Mouse (Mus musculus): ENCODE results near the gene Mybl2.

Gene Mybl2

DNA sequence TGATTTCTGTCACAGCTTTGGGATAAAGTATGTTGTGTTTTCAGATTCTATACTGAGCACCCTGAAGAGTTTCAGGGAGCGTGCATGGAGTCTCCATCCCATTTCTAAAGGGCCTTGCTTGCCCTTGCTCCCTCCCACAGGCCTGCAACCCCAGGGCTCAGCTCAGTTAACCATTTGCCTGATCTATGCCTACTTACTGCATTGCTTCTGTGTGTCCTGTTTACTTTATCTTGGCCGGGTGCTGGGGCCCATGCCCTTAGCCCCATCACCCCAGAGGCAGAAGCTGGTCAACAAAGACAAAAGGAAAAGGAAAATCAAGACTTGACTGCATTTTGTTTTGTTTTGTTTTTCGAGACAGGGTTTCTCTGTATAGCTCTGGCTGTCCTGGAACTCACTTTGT lies 17.1 kb downstream of the Mybl2 start:
- no peak for DNase-seq (ENCODE audit: low spot score in 2 of 2)

DNA sequence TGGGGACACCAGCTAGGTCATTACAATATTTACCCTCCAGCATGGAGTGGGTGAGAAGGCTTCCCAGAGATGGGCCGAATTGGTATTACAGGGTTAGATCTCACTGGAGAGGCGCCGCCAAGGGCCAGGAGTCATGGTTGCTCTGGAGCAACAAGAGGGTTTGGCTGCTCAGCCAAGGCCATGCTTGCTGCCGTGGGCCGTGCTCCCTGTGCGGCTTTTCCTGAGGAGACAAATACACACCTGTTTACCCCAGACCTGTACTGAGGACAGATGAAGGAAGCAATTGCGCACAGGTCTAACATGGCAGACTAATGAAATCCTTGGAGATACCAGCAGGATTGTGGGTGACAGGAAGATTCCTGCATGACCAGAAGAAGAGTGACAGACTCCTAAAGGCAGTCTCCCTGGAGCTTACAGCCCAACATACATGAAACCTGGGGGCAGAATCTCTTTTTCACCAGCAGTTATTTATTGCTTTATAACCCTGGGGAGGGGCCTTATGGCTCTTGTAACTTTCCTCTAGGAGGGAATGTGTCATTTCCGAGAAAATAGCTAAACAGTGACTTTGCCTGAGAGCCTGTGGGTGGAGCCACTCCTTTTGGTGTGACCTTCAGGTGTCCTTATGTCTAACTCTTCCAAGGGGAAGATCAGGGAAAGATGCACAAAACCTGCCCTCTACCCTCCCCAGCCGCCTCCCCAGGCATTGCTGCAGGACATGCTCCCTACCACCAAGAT lies 18.7 kb downstream of the Mybl2 start:
- DNase-seq (ENCODE audit: low spot score in 2 of 2): no peak

- no peak for DNase-seq (ENCODE audit: low spot score in 2 of 2)
These were observed 19.5 kb downstream of the Mybl2 start for GRCm38 (mm10) chr2:163074006-163074405.

GRCm38 (mm10) chr2:163074808-163075207 lies 20.3 kb downstream of the Mybl2 start:
- no peak for DNase-seq (ENCODE audit: low spot score in 2 of 2)

GRCm38 (mm10) chr2:163075234-163075633 lies 20.7 kb downstream of the Mybl2 start:
- no peak for DNase-seq (ENCODE audit: low spot score in 2 of 2)

- DNase-seq (ENCODE audit: low spot score in 2 of 2): no peak
These were observed 24.6 kb downstream of the Mybl2 start for GRCm38 (mm10) chr2:163079041-163079440.

GRCm38 (mm10) chr2:163082591-163082990 lies 28.1 kb downstream of the Mybl2 start:
- no peak for DNase-seq (ENCODE audit: low spot score in 2 of 2)

GRCm38 (mm10) chr2:163084519-163084918 lies 30.0 kb downstream of the Mybl2 start:
- DNase-seq (ENCODE audit: low spot score in 2 of 2): no peak

GRCm38 (mm10) chr2:163085047-163085446 lies 30.6 kb downstream of the Mybl2 start:
- no peak for DNase-seq (ENCODE audit: low spot score in 2 of 2)

DNA sequence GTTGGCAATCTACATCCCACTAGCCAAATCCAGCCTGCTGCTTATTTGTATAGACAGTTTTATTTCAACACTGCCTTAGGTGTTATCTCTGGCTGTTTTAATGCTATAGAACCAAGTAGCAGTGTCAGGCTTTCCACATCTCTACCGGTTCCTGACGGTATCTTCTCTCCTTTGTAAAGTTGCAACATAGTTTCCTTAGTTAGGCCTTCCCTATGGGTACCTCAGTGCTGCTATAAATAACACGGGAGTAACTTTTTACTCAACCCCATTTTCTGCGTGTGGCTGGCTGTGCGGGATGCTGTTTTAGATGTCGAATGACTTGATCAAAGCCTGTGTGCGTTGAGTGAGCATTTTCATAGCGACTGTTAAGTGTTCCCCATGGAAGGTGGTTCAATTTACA lies 32.1 kb downstream of the Mybl2 start:
- no peak for DNase-seq (ENCODE audit: low spot score in 2 of 2)

GRCm38 (mm10) chr2:163087728-163088127 lies 33.2 kb downstream of the Mybl2 start, which contains the start of gene Gtsf1l:
Gene Gtsf1l (minus strand): TSS chr2:163087855.
- DNase-seq (ENCODE audit: low spot score in 2 of 2): no peak

- no peak for DNase-seq (ENCODE audit: low spot score in 2 of 2)
These were observed 35.1 kb downstream of the Mybl2 start for GRCm38 (mm10) chr2:163089475-163090123.

- no peak for DNase-seq (ENCODE audit: low spot score in 2 of 2)
These were observed 40.4 kb downstream of the Mybl2 start for GRCm38 (mm10) chr2:163094909-163095308.

DNA sequence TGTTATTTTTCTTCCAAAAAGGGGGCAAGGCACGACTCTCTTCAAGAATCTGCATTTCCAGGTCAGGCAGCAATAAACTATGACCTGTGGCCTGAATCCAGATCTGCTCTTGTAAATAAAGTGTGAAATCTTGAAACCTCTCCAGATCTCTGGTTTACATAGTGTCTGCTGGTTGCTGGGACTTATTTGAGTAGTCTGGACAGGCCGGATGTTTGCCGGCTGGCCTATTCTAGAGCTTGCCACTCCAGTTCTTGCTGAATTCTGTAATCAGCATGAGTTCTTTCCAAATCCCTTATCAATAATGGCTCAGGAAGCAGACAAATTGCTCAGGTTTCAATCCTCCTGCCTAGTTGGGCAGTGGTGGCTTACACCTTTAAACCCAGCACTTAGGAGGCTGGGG lies 41.3 kb downstream of the Mybl2 start:
- DNase-seq (ENCODE audit: low spot score in 2 of 2): no peak

DNA sequence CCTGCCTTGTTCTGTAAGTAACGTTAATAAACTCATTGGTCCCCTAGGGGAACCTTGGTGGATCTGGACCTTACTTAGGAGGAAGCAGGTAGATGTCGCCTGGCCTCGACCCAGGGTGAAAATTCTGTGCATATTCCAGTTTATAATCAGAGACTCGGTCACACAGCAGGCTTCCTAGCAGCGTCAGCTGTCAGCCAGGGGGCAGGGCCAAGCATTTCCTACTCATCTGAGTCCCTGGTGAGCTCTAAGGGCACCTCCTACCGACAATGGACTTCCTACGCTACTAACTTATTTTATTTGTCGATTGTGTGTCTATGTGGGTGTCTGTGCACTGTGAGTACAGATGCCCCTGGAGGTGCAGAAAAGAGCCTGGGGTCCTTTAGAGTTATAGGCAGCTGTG lies 45.4 kb downstream of the Mybl2 start:
- DNase-seq (ENCODE audit: low spot score in 2 of 2): no peak

DNA sequence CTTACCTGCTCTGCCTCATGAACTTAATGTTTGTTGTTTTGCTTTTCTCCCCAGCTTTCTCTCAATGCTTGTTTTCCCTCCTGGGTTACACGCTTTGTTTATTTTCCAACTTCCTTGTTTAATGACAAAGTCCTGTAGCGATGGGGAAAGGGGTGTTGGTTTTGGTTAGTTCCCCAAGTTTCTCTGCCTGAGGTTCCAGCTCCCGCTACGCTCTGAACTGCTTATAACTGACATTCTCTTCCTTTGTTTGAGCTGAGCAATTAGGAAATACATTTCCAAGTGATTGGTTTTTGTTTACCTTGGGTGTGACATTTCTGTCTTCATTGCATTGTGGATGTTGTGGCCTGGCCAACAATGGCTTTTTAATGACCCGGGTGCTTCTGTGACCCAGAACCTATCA lies 46.1 kb downstream of the Mybl2 start:
- DNase-seq (ENCODE audit: low spot score in 2 of 2): no peak

- peak; percentile 14 to 36 for DNase-seq (ENCODE audit: low spot score in 2 of 2)
These were observed 47.2 kb downstream of the Mybl2 start for GRCm38 (mm10) chr2:163101646-163102203.

- no peak for DNase-seq (ENCODE audit: low spot score in 2 of 2)
These were observed 47.7 kb downstream of the Mybl2 start for GRCm38 (mm10) chr2:163102216-163102615.

DNA sequence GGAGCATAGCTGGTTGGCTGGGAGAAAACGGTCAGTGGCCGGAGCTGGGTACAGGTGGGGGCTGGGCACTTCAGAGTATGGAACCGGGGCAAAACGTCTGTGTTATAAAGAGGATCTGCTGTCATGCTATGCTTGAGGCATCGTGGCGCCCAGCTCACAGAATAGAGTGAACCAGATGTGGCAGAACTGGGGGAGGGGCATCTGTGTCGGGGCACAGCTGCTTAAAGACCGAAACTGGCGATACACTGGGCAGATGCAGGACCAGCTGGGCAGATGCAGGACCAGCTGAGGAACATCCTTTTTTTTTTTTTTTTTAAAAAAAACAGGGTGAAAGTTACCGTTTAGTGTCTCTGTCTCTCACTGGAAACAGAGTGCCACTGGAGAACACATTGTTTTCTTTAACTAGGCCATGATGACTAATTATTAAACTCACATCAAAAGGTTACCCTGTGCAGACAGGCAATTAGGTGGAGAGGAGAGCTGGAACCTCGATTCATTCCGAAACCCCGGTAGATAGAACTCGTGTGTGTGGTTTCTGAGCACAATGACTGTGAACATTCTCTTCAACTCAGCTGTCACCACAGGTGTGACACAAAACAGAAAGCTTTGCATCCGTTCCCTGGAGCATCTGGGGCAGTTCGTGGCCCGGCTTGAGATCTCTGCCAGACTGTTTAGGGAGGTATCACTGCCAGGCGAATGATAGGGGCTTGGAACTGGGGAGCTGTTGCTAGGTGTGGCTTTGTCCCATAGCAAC lies 48.6 kb downstream of the Mybl2 start:
- no peak for DNase-seq (ENCODE audit: low spot score in 2 of 2)

GRCm38 (mm10) chr2:163104086-163104770 lies 49.7 kb downstream of the Mybl2 start:
- no peak for DNase-seq (ENCODE audit: low spot score in 2 of 2)

DNA sequence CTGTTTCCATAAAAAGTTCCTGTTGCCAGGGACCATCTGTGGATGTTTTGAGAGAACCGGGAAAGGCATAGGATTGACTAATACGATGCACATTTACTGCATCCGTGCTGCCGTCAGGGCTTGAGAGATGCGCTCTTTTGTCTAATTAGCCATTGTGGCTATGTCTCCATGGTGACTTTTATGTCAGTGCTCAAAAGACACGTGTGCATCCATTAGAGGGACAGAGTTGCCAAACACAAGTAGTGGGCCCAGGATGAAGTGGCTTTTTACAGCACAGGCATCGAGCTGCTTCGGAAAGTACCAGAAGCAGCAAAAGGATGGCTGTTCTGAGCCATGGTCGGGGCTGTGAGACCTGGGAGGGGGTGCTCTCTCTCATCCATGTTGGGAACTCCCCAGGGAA lies 53.9 kb downstream of the Mybl2 start:
- DNase-seq (ENCODE audit: low spot score in 2 of 2): no peak

DNA sequence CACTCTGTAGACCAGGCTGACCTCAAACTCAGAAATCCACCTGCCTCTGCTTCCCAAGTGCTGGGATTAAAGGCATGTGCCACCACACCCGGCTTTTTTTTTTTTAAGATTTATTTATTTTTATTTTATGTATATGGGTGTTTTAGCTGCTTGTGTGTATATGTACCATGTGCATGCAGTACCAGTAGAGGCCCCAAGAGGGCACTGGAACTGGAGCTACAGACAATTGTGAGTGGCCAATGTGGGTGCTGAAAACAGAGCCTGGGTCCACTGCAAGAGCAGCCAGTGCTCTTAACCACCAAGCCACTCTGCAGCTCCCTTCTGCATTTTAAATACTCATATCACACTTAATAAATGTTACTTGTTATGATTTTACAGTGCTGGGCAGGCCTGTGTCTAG lies 56.2 kb downstream of the Mybl2 start:
- DNase-seq (ENCODE audit: low spot score in 2 of 2): no peak

Measured in natural killer cell, adult 2 months (primary cell).